Mouse (Mus musculus): ENCODE results near the gene Tgfb1.

Tgfb1 gene

DNA sequence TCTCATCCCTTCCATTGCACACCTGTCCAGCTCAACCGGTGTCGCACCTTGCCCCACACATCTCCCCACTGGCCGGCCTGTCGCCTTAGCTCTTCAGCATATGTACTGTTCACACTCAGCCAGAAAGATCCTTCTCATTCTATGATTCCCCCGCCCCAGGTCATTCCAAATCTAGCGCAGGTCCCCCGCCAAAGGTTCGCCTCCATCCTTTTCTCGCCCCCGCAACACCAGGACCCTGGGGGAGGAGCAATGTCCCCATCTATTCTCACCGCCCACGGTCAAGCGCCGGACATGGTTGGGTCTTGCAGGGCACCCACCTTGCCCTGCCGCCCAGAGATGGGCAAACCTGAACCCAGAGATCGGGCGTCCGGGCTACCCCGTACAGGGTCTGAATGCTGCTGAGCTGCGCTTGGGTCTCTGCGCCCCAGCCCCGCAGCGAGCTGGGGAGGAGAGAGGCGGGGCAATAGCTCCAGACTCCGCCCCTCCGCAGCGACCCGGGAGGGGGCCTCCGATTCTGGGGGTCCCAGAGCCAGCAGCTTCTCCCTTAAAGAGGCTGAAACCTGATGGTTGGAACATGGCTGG is 12.0 kb upstream of the Tgfb1 start, which contains the start of gene Tmem91:
Gene Tmem91 (minus strand): TSS at position 448 of the 582 bp plus-strand sequence.
- in situ Hi-C loops (cut with MboI, MseI): loop anchor here in 1 of 2 experiments (25.0 kb wide), 1 partner anchor 1288 kb away; the partner anchor contains the start of gene Smg9

DNA sequence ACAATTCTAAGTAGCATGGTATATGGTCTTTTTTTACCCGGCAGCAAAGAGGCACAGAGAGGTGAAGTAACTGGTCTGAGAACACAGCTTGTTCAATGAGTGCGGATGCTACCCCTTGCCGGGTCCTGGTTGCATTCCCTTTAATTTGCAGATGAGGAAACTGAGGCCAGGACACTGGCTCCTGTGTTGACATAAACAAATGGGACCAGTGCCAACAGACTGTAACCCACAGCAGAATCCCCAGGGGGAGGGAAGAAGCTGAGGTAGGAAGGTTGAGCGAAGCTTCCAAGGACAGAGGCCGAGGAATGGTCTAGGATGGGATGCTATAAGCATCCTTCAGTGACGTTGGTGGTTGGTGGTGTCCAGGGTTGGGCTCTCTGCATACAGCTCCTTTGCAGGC is 11.4 kb upstream of the Tgfb1 start:
- in situ Hi-C loops (cut with MboI, MseI): loop anchor here in 1 of 2 experiments (25.0 kb wide), 1 partner anchor 1288 kb away; the partner anchor contains the start of gene Smg9

DNA sequence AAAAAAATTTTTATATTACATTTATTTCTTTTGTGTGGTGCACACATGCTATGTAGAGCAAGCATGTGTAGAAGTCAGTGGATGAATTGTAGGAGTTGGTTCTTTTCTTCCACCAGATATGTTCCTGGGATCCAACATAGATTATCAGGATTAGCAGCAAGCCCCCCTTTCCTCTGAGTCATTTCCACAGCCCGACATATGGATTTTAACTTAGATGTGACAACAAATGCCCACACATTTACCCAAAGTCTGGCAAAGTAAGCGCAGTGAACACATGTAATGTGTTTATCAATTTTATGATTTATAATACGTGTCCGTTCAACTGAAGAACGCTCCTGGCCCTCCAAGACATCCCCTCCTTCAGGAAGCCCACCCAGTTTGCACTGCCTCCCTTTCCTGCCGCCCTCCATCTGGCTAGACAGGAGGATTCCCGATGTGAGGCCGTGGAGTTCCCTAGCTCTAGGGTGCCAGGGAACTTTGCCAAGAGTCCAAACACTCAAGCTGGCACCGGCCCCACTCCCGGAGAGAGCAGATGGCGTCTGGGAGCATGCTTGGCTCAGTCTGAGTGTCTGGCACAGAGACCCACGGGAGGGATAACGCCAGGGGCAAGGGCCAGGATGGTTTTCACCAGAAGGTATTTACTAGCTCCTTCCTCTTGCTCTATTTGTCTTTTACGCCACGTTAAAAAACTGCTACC is 10.6 kb upstream of the Tgfb1 start:
- in situ Hi-C loops (cut with MboI, MseI): loop anchor here in 1 of 2 experiments (25.0 kb wide), 1 partner anchor 1289 kb away; the partner anchor contains the start of gene Smg9

DNA sequence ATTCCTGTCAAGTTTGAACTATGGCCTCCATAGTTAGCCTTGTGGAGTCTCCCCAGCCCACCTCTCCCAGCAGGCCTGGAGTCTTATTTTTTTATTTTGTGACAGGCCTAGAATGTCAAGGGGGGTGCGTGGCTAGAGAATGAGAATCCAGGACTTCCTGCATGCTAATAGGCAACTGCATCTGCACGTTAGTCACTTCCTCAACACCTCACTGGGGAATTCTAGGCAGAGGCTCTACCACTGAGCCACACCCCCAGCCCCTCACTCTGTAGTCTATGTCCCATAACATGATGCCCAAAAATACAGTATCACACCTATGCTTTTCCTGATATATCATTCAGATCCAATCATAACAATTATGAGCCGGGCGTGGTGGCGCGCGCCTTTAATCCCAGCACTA is 9.8 kb upstream of the Tgfb1 start:
- in situ Hi-C loops (cut with MboI, MseI): loop anchor here in 1 of 2 experiments (25.0 kb wide), 1 partner anchor 1290 kb away; the partner anchor contains the start of gene Smg9

DNA sequence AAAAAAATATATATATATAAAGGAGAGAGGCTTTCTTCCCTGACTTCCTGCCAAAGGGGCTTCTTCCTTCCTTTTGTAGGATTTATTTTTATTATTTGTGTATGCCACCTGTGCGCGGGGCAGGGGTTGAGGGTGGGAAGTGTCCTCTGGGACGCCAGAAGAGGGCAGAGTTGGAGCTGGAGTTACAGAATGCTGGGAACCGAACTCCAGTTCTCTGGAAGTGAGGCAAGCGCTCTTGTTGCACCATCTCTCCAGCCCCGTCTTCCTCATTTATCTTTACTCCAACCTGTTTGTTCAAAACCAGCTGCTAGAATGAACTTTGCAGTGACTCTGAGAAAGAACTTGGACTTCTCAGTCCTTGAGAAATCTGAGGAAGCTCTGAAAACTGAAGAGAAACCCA is 6.8 kb upstream of the Tgfb1 start:
- in situ Hi-C loops (cut with MboI, MseI): loop anchor here in 1 of 2 experiments (25.0 kb wide), 1 partner anchor 1293 kb away; the partner anchor contains the start of gene Smg9

DNA sequence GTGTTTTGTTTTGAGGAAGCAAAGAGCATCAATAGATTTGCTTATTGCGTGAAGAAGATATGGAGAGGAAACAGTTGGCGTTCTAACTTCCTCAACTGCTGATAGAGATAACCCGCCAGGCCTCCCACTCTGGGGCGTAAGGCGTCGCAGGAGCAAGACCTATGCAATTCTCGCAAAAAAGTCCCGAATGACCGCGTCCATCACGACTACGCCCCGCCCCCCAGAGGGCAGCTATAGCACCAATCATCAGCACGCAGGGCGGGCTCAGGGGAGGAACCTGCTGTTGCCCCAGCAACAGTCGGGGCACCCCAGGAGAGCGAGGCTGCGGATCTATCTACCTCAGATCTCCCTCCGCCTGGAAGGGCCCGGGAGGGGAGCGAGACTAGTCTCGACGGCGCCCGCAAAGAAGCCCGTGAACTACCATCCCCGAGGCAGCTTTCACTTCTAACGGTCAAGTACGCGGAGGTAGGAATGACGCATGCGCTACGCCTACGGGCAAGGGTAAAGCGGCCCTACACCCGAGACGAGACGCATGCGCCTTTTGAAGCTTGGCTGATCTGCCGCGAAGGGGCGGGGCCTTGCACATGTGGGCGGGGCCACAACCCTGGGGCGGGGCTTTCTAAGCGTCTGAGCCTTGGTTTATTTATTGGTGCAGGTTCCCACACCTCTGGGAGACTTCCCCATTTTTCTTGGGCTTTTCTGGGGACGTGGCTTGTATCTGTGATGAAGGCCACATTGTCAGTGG is 6.1 kb upstream of the Tgfb1 start, which contains the start of gene B9d2:
Gene B9d2 (plus strand): TSS at position 267 of the 745 bp plus-strand sequence.
- in situ Hi-C loops (cut with MboI, MseI): loop anchor here in 1 of 2 experiments (25.0 kb wide), 1 partner anchor 1293 kb away; the partner anchor contains the start of gene Smg9

DNA sequence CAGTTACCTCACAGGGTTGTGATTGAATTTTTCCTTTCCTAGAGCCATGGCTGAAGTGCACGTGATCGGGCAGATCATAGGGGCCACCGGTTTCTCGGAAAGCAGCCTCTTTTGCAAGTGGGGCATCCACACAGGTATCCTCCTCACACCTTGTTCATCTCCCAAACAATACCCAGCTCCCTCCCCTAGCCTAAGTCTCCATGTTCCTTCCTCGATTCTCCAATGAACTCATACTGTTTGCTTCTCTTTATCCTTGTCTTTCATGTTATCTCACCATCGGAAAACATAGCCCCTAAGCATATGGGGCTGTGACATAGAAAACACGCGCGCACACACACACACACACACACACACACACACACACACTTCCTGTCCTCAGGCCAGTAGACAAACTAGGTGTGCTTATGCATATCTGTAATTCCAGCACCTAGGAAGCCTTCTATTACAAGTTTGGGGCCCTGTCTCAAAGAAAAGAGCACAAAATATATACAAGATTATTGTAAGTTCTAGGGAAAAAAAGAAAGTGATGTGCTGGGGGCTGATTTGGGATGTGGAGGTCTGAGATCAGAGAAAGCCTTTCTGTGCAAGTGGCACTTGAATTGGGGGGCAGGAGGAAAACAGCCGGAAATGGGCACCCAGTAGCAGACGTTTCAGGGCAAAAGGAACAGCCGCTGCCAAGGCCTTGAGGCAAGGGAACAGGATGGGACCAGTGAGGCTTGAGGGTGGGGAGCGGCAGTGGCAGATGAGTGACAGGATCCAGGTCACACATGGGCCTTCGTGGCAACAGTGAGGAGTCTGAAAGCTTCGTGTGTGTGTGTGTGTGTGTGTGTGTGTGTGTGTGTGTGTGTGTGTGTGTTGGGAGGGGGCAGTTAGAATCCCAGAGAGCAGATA is 5.2 kb upstream of the Tgfb1 start:
- in situ Hi-C loops (cut with MboI, MseI): loop anchor here in 1 of 2 experiments (25.0 kb wide), 1 partner anchor 1294 kb away; the partner anchor contains the start of gene Smg9

DNA sequence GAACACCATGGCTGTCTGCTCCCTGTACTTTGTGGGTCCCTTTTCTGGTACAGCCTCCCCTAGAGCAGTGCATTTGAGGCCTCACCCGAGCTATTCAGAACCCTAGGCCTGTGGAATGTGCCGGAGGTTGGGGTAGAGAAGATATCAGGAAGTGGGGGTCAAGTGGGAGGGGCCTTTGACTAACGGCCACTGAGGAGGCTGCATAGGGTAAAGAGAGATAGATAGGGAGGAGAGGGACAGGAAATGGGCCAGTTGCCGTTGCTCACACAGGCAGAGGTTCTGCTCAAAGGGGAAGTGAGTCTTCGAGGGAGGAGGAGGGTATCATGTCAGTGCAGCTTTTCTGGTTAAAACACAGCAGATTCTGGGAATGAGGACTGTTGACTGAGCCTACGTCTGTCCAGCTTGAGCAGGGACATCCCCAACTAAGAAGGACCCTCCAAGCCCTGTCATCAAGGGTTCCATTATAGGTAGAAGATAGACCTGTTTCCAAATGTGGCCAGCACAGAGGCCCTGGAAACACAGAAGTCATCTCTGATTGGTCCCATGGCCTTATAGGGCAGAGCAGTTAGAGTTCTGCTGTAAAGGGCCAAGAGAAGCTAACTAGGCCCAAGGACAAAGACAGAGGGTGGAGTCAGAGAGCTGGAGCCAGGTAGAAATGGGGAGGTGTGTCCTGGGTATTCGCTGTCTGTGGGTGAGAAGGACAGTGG is 3.2 kb upstream of the Tgfb1 start:
- in situ Hi-C loops (cut with MboI, MseI): loop anchor here in 1 of 2 experiments (25.0 kb wide), 1 partner anchor 1296 kb away; the partner anchor contains the start of gene Smg9

DNA sequence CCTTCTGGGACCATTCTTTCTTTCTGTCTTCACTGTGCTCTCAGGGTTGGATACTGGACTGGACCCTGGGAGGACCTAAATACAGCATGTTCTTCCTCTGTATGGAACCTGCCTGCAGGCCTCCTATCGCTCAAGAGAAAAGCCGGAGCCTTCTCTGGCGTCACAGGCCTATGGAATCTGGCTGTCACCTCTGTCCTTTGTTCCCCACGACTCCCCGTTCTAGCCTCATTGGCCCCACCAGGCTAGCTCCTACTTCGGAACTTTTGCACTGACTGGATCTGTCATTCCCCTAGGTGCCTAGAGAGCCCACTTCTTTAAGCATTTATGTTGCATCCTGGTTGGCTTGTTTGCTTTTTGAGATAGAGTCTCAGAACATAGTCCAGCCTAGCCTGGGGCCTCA is 2.1 kb upstream of the Tgfb1 start:
- in situ Hi-C loops (cut with MboI, MseI): loop anchor here (5.0 to 25.0 kb wide), 2 partner anchors 37 to 1297 kb away; partner anchors contain the start of gene Smg9 (in 1 of the 2)

DNA sequence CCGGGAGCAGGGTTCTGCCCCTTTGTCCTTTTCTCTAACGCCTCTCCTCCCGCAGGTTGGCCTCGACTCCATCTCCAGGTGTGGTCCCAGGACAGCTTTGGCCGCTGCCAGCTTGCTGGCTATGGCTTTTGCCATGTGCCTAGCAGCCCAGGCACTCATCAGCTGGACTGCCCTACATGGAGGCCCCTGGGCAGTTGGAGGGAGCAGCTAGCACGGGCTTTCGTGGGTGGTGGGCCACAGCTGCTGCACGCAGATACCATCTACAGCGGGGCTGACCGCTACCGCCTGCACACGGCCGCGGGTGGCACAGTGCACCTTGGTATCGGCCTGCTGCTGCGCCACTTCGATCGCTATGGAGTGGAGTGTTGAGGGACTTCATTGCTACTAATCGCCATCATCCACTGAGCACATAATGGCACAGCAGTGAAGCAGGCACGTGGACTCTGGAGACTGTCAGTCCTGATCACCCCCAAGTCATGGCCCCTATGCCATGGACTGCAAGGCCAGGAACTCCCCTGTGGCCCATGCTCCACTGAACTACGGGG is 804 bp upstream of the Tgfb1 start:
- in situ Hi-C loops (cut with MboI, MseI): loop anchor here (5.0 to 25.0 kb wide), 2 partner anchors 39 to 1299 kb away; partner anchors contain the start of gene Smg9 (in 1 of the 2)

DNA sequence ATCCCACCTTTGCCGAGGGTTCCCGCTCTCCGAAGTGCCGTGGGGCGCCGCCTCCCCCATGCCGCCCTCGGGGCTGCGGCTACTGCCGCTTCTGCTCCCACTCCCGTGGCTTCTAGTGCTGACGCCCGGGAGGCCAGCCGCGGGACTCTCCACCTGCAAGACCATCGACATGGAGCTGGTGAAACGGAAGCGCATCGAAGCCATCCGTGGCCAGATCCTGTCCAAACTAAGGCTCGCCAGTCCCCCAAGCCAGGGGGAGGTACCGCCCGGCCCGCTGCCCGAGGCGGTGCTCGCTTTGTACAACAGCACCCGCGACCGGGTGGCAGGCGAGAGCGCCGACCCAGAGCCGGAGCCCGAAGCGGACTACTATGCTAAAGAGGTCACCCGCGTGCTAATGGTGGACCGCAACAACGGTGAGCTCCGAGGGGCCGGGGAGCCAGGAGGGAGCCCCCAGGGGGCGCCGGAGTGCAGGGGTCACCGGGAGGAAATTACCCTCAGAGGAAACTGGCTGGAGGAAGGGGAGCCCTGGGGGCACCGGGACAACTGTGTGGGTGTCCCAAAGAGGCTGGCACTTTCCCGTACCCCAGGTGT is 1.1 kb downstream of the Tgfb1 start:
- in situ Hi-C loops (cut with MboI, MseI): loop anchor here (5.0 to 25.0 kb wide), 2 partner anchors 41 to 1301 kb away; partner anchors contain the start of gene Smg9 (in 1 of the 2)

DNA sequence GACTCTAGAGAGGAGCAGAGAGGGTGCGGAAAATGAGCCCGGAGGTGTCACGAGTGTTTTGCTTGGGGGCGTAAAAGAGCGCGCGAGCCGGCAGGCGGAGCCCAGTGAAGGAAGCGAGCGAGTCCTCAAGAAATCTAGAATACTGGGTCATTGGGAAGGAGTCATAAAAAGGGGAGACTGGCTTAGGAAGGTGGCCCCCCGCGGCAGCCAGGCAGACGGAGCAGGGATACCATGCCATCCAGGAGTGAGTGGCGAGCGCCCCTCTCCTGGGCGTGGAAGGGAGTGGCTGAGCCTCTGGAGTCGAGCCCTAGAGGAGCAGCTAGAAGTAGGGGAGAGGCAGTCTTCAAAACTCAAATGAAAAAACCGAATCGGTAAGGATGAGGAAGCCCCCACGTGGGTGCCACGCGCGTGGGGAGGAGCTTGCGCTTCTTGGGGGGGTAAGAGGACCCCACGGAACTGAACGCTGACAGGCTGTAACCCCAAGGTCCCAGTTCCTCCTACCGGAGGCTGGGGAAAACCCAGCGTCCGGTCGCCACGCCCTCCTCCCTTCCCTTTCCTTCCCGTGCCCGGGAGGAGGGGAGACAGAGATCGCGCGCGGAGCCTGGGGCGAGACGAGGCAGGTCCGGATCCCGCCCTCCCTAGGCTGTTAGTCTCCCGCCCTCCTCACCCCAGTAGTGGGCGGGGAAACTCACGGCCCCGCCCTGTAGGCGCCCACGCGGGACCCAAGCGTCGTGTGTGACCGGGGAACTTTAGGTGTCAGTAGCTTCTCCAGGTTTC is 2.2 kb downstream of the Tgfb1 start:
- in situ Hi-C loops (cut with MboI, MseI): loop anchor here (5.0 to 25.0 kb wide), 2 partner anchors 42 to 1302 kb away; partner anchors contain the start of gene Smg9 (in 1 of the 2)

DNA sequence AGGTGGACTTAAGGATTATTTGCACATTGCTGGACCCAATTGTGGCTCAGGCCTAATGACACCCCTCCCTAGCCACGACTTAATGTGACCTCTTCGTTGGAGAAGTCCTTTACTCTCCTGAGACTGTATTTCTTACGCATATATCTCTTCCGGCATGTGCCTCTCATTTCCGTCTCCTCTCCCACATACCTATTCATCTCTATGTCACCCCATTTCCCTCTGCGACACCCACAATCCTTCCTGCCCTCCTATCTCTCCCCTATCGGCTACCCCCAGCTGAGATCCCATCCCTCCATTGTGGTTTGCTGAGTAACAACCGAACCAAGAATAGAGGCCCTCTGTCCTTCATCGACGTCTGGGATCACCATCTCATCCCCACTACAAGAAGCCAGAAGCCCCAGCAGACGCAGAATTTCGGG is 2.8 kb downstream of the Tgfb1 start:
- in situ Hi-C loops (cut with MboI, MseI): loop anchor here (5.0 to 25.0 kb wide), 3 partner anchors 42 to 1675 kb away; partner anchors contain the start of gene Smg9 (in 1 of the 2)

DNA sequence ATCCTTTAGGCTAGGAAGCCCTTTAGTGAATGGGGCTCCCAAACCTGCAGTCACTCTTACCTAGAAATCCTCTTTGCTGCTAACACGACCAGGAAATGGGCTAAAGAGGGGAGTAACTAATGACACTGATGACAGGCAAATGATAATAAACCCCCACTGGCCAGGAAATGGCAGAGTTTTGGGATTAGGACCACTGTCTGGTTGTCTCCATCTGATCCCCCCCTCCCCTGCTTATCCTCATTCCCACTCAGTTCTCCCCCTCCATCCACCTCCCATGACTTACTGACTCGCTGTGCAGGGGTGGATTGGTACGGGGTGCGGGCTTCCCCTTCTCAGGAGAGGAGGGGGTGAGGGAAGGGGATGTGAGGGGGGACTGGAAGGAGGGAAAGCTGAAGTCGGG is 3.2 kb downstream of the Tgfb1 start:
- in situ Hi-C loops (cut with MboI, MseI): loop anchor here in 1 of 2 experiments (10.0 to 25.0 kb wide), 2 partner anchors 1303 to 1675 kb away; partner anchors contain the start of gene Smg9

DNA sequence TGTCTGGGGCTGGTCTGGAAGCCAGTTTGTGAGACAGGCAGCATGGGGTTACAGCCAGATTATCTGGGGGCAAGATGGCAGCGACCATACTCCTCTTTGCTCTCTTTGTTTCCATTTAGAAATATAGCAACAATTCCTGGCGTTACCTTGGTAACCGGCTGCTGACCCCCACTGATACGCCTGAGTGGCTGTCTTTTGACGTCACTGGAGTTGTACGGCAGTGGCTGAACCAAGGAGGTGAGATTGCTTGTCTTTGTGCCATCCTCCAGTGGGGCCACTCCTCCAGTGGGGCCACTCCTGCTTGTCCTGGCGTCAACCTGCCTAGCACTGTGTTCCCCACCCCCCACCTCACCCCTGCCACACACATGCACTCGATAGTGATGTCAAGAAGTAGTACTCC is 7.3 kb downstream of the Tgfb1 start:
- in situ Hi-C loops (cut with MboI, MseI): loop anchor here in 1 of 2 experiments (10.0 to 25.0 kb wide), 2 partner anchors 1307 to 1671 kb away; partner anchors contain the start of gene Smg9

DNA sequence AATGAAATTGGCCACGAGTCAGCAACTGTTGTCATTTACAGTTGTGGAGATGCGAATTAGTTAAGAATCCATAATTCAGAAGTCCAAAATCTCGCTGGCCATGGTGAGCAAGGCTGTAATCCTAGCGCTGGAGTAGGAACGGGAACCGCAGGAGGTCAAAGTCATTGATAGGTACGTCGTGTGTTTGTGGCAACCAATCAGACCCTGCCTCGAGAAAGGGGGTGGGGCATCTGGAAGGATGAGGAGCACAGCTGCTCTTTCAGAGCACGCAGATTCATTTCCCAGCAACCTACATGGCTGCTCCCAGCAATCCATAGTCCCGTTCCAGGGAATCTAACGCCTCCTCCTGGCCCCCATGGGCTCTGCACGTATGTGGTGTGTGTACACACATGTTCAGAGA is 13.0 kb downstream of the Tgfb1 start:
- in situ Hi-C loops (cut with MboI, MseI): loop anchor here (5.0 to 25.0 kb wide), 5 partner anchors 37 to 1665 kb away; partner anchors contain the start of genes BC024978 (in 1 of the 2), Gm21983 (in 1 of the 2), Mia (in 1 of the 2) and Rab4b (in 1 of the 2)

DNA sequence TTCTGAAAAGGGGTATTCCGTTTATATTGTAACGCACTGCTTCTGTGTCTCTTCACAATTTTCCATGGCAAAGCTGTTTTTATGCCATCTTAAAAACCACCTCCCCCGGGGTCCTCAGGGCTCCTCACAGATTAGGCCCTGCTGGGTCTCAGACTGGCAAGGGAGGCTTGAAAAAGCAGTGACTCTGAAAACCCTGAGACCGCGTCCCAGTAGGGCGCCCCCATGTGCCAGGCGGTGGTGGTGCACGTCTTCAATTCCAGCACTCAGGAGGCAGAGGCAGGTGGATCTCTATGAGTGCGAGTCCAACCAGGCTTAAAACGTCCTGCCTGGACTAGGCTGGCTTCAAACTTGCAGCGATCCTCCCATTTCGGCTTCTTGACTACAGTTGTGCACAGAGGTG is 13.9 kb downstream of the Tgfb1 start:
- in situ Hi-C loops (cut with MboI, MseI): loop anchor here (5.0 to 25.0 kb wide), 3 partner anchors 37 to 1487 kb away; partner anchors contain the start of genes BC024978 (in 1 of the 2), Gm21983 (in 1 of the 2), Mia (in 1 of the 2) and Rab4b (in 1 of the 2)
